In genomic region chr16:89613726-89614125, GRCm38 (mm10) we compare ENCODE assay signal across 15 mouse cellular contexts. TPM values are rescaled to one million over a fixed set of nuclear protein-coding genes. Genes with fewer than 3 reads are reported as not detected.
A peak's percentile ranks its signal among the peaks of the same experiment; 100 is the strongest.
DNase-seq lines count a peak whose midpoint lies in the region; ATAC-seq and TF ChIP-seq lines count a peak whose summit lies in the region.
"Had no signal": no experiment of that assay in that cellular context is flagged by ENCODE, and none has a peak within 500 bp of the region (broad histone marks: within the 10 kb centered on the region; RNA-seq: fewer than 3 reads in every experiment).

No protein-coding gene starts in this region.

- H3K4me2 ChIP-seq in forebrain, postnatal 0 days (ENCODE audit: low read depth): no peak overlapping the region
- no peak overlapping the region for H3K4me2 ChIP-seq in forebrain, embryonic 13.5 days
- H3K4me2 ChIP-seq: embryonic facial prominence, embryonic 12.5 days; limb, embryonic 13.5 days had no signal

- intact Hi-C loops in left cerebral cortex, postnatal 4 days (cut with DNase I): no loop called here
- intact Hi-C loops in left cerebral cortex, postnatal 36 days (cut with DNase I): no loop called here

- H3K9ac ChIP-seq in forebrain, postnatal 0 days: no peak overlapping the region
- H3K9ac ChIP-seq in forebrain, embryonic 13.5 days: no peak overlapping the region
- H3K9ac ChIP-seq: embryonic facial prominence, embryonic 12.5 days; limb, embryonic 13.5 days had no signal

- H3K9me3 ChIP-seq in forebrain, postnatal 0 days (ENCODE audit: low read length): no peaks in the 10 kb centered on the region
- H3K9me3 ChIP-seq in forebrain, embryonic 13.5 days (replicated peaks): no peaks in the 10 kb centered on the region
- no peaks in the 10 kb centered on the region for H3K9me3 ChIP-seq in limb, embryonic 10.5 days (replicated peaks)
- H3K9me3 ChIP-seq: embryonic facial prominence, embryonic 12.5 days; limb, embryonic 13.5 days had no signal

- no peaks in the 10 kb centered on the region for H3K4me1 ChIP-seq in forebrain, postnatal 0 days (ENCODE audit: insufficient read depth)
- no peaks in the 10 kb centered on the region for H3K4me1 ChIP-seq in forebrain, embryonic 13.5 days
- no peaks in the 10 kb centered on the region for H3K4me1 ChIP-seq in limb, embryonic 10.5 days
- H3K4me1 ChIP-seq: embryonic facial prominence, embryonic 12.5 days; limb, embryonic 13.5 days had no signal

- no peaks in the 10 kb centered on the region for H3K27me3 ChIP-seq in forebrain, postnatal 0 days (ENCODE audit: insufficient read depth, low read length)
- H3K27me3 ChIP-seq in forebrain, embryonic 13.5 days: no peaks in the 10 kb centered on the region
- no peaks in the 10 kb centered on the region for H3K27me3 ChIP-seq in limb, embryonic 10.5 days (ENCODE audit: low read depth, poor library complexity, severe bottlenecking)
- H3K27me3 ChIP-seq: embryonic facial prominence, embryonic 12.5 days; limb, embryonic 13.5 days had no signal

- H3K36me3 ChIP-seq in forebrain, postnatal 0 days (ENCODE audit: insufficient read depth): no peaks in the 10 kb centered on the region
- H3K36me3 ChIP-seq in forebrain, embryonic 13.5 days (ENCODE audit: poor library complexity, severe bottlenecking): no peaks in the 10 kb centered on the region
- H3K36me3 ChIP-seq in limb, embryonic 10.5 days: no peaks in the 10 kb centered on the region
- H3K36me3 ChIP-seq: embryonic facial prominence, embryonic 12.5 days; limb, embryonic 13.5 days had no signal

- peak; percentile 13 for DNase-seq in forebrain, postnatal 0 days
- peak; percentile 68 for DNase-seq in left cerebral cortex, postnatal 4 days
- DNase-seq in left cerebral cortex, postnatal 36 days (ENCODE audit: low spot score in 2 of 2): no peak
- peak; percentile 77 for DNase-seq in adrenal gland, postnatal 14 days
- DNase-seq in heart, adult 9 months (ENCODE audit: low spot score in 2 of 2): peak; percentile 3 to 10
- DNase-seq in limb, embryonic 10.5 days (ENCODE audit: low spot score): no peak
- DNase-seq: gastrocnemius, adult 2 months had no signal

- H3K4me3 ChIP-seq in forebrain, postnatal 0 days (ENCODE audit: low read depth, low read length): no peak overlapping the region
- no peak overlapping the region for H3K4me3 ChIP-seq in forebrain, embryonic 13.5 days
- H3K4me3 ChIP-seq in limb, embryonic 10.5 days: no peak overlapping the region
- H3K4me3 ChIP-seq: embryonic facial prominence, embryonic 12.5 days; gastrocnemius, adult 2 months; limb, embryonic 13.5 days had no signal

- no peak overlapping the region for H3K27ac ChIP-seq in forebrain, postnatal 0 days (ENCODE audit: low read depth, low read length)
- no peak overlapping the region for H3K27ac ChIP-seq in forebrain, embryonic 13.5 days
- H3K27ac ChIP-seq in limb, embryonic 10.5 days: no peak overlapping the region
- H3K27ac ChIP-seq: embryonic facial prominence, embryonic 12.5 days; gastrocnemius, adult 2 months; limb, embryonic 13.5 days had no signal

- WGBS in forebrain, postnatal 0 days: 50% methylated on average over 12 of the region's 12 CpGs
- 79% methylated on average over 12 of the region's 12 CpGs for WGBS in forebrain, embryonic 13.5 days
- 91% methylated on average over 12 of the region's 12 CpGs for WGBS in limb, embryonic 10.5 days

- no peak for TF ChIP-seq CTCF in forebrain, postnatal 0 days (IDR thresholded peaks at IDR 0.05; ENCODE audit: low read depth)

- ATAC-seq in forebrain, postnatal 0 days: no peak
- no peak for ATAC-seq in forebrain, embryonic 13.5 days
- no peak for ATAC-seq in erythroblast, adult 5-6 weeks (replicated peaks; ENCODE audit: low FRiP score, poor library complexity, severe bottlenecking)
- ATAC-seq: CD4-positive, CD25-positive, alpha-beta regulatory T cell, adult 4 months had no signal

RNA-seq across cellular contexts. Expression of gene Krtap11-1, which starts 42.7 kb away (rescaled TPM):
- not detected in 2 replicates for total RNA-seq in forebrain, postnatal 0 days (2014; rRNA removed)
- polyA plus RNA-seq in forebrain, postnatal 0 days (2015; fragmentation: Nextera tagmentation; extraction: Ambion mirVana): not detected in 2 replicates
- not detected in 2 replicates for polyA plus RNA-seq in forebrain, embryonic 13.5 days (2015; fragmentation: Nextera tagmentation; extraction: Ambion mirVana)
- total RNA-seq in left cerebral cortex, postnatal 4 days (2021): not detected
- not detected for total RNA-seq in left cerebral cortex, postnatal 36 days (2021)
- not detected in 2 replicates for total RNA-seq in adrenal gland, postnatal 14 days (2021)
- polyA plus RNA-seq in limb, embryonic 10.5 days (2016; fragmentation: Nextera tagmentation; extraction: Ambion mirVana): not detected in 2 replicates
- not detected in 2 replicates for total RNA-seq in erythroblast, adult 5-6 weeks (2015; ENCODE audit: low replicate concordance)
- total RNA-seq in erythroblast, adult 5-6 weeks (2017; ENCODE audit: low replicate concordance): not detected in 2 replicates
- total RNA-seq: gastrocnemius, adult 2 months had no signal
- polyA plus RNA-seq: CD4-positive, CD25-positive, alpha-beta regulatory T cell, adult 4 months; embryonic facial prominence, embryonic 12.5 days; large intestine, adult 2 months; limb, embryonic 13.5 days; lung, embryonic 16.5 days; stomach, embryonic 16.5 days had no signal

Comparison
In these comparisons a context has a peak if more than half of its experiments do, and no peak if none do; other contexts are left out.
1. DNase-seq: peak in forebrain, postnatal 0 days (single experiment), left cerebral cortex, postnatal 4 days (single experiment), adrenal gland, postnatal 14 days (single experiment) and heart, adult 9 months (2 of 2); none in left cerebral cortex, postnatal 36 days (0 of 2) and limb, embryonic 10.5 days (single experiment).